Mouse (Mus musculus) inflammation-experienced regulatory T-cells, adult 6 months (primary cell): ENCODE data around the gene Olfr368. TPM values are rescaled to one million over a fixed set of nuclear protein-coding genes. Genes with fewer than 3 reads are reported as not detected.

Experiments used
- ATAC-seq: one replicate; pipeline ENCODE4 v1.8.0; 2017
- polyA plus RNA-seq, 3 experiments: library from polyadenylated mRNA; unstranded; fragments of 100-300 nt; shearing (Covaris generic); gene quantifications; one replicate each; pipeline ENCODE4 v1.2.1; 2017

The Olfr368 gene
- polyA plus RNA-seq = not detected

GRCm38 (mm10) chr2:37326215-37326614, at the start of gene Olfr368:
TSS of gene Olfr368 (plus strand) at chr2:37326515.
- ATAC-seq = no peak

GRCm38 (mm10) chr2:37333321-37333720, 7.0 kb downstream of the Olfr368 start:
- no peak for ATAC-seq

- ATAC-seq = peak; percentile 32
Observed at GRCm38 (mm10) chr2:37338497-37339187, 12.3 kb downstream of the Olfr368 start.

GRCm38 (mm10) chr2:37351671-37352070, 25.4 kb downstream of the Olfr368 start:
- no peak for ATAC-seq

GRCm38 (mm10) chr2:37355571-37355970, 29.3 kb downstream of the Olfr368 start:
- ATAC-seq = no peak

- ATAC-seq = peak; percentile 94
Observed at GRCm38 (mm10) chr2:37358633-37359540, 32.6 kb downstream of the Olfr368 start, which contains the start of gene Pdcl. TSS of gene Pdcl (minus strand) at chr2:37359332.

- ATAC-seq = no peak
Observed at GRCm38 (mm10) chr2:37359908-37360307, 33.6 kb downstream of the Olfr368 start.

GRCm38 (mm10) chr2:37370651-37371050, 44.3 kb downstream of the Olfr368 start:
- ATAC-seq = no peak

GRCm38 (mm10) chr2:37376018-37376417, 49.7 kb downstream of the Olfr368 start:
- no peak for ATAC-seq

- ATAC-seq = peak; percentile 89
Observed at GRCm38 (mm10) chr2:37380189-37380588, 53.9 kb downstream of the Olfr368 start.

Other genes with a start within 250 kb of the Olfr368 start
- gene Olfr361, start 237.2 kb upstream of the Olfr368 start, polyA plus RNA-seq = not detected
- gene Olfr362, start 208.6 kb upstream of the Olfr368 start, polyA plus RNA-seq = not detected
- not detected for gene Olfr364-ps1, start 187.2 kb upstream of the Olfr368 start, polyA plus RNA-seq
- gene Olfr365, start 138.3 kb upstream of the Olfr368 start, polyA plus RNA-seq = not detected
- under 1 TPM in 2 of 3 experiments, not detected in 1; 0.06 to 0.07 TPM for gene Olfr366, start 114.9 kb upstream of the Olfr368 start, polyA plus RNA-seq
- 10 to 100 TPM; 26.8 to 32.7 (median 28.2) TPM for gene Pdcl, start 32.8 kb downstream of the Olfr368 start, polyA plus RNA-seq
- gene Rc3h2, start 96.4 kb downstream of the Olfr368 start, polyA plus RNA-seq = 10 to 100 TPM; 24.1 to 32.8 (median 28.2) TPM
- gene Zbtb26, start 116.6 kb downstream of the Olfr368 start, polyA plus RNA-seq = 1 to 10 TPM; 2.8 to 4.8 (median 4.5) TPM
- gene Zbtb6, start 116.7 kb downstream of the Olfr368 start, polyA plus RNA-seq = 1 to 10 TPM; 4.0 to 6.6 (median 6.1) TPM
- gene Rabgap1, start 116.8 kb downstream of the Olfr368 start, polyA plus RNA-seq = 10 to 100 TPM; 28.6 to 55.3 (median 34.8) TPM
- 1 to 10 TPM; 1.0 to 2.2 (median 1.4) TPM for gene Gpr21, start 189.8 kb downstream of the Olfr368 start, polyA plus RNA-seq